Mouse (Mus musculus): ENCODE results near the gene Olfr212. TPM values are rescaled to one million over a fixed set of nuclear protein-coding genes. Genes with fewer than 3 reads are reported as not detected.
"Not testable (repeated sequence)": the region's sequence is repeated elsewhere in the genome, so short reads cannot be mapped to it uniquely, and the experiment has no call there.

The Olfr212 gene
- polyA plus RNA-seq, 1 experiment from 2014 or later = 0.04 TPM

DNA sequence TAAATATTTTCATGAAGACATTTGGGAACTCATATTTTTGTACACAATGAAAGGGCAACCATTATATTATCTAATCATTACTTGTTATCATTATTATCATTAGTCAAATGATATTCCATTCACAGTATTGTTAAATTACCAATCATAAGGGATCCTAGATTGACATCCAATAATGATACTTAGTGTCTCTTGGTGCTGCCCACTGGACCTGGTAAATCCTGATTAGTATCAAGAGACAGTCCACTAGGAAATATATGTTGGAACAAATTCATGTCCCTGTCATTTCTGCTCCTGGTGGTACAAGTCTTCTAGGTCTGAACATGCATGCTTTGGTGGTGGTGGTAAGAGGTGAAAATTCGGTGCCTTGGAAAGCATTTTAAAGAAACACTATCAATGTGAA lies 31.8 kb downstream of the Olfr212 start, which contains the start of gene Olfr213:
Olfr213 (plus strand) TSS at position 301 of the 400 bp plus-strand sequence.
- no peak within 1 kb of the TSS for H3K4me3 ChIP-seq
- 97% methylated on average over 1 of the region's 1 CpGs for WGBS
- no peak for ATAC-seq (replicated peaks; ENCODE audit: insufficient number of reproducible peaks, insufficient read depth, low FRiP score, low read depth)
- H3K4me1 ChIP-seq (replicated peaks) = no peaks in the 10 kb centered on the region
- no peaks in the 10 kb centered on the region for H3K36me3 ChIP-seq
- no peak within 1 kb of the TSS for H3K27ac ChIP-seq
- no peak within 1 kb of the TSS for H3K9ac ChIP-seq
- H3K27me3 ChIP-seq = no peaks in the 10 kb centered on the region
- no peak within 1 kb of the TSS for H3K4me2 ChIP-seq
- H3K9me3 ChIP-seq (replicated peaks) = no peaks in the 10 kb centered on the region

GRCm38 (mm10) chr6:116542500-116542899 lies 36.2 kb downstream of the Olfr212 start:
- H3K4me1 ChIP-seq (replicated peaks) = no peaks in the 10 kb centered on the region
- 79% methylated on average over 2 of the region's 2 CpGs for WGBS
- no peak for ATAC-seq (replicated peaks; ENCODE audit: insufficient number of reproducible peaks, insufficient read depth, low FRiP score, low read depth)

GRCm38 (mm10) chr6:116550841-116551240 lies 44.5 kb downstream of the Olfr212 start, which contains the start of gene Gm5580:
Gm5580 (plus strand) TSS chr6:116551141.
- not testable (repeated sequence) for ATAC-seq (replicated peaks; ENCODE audit: insufficient number of reproducible peaks, insufficient read depth, low FRiP score, low read depth); H3K36me3 ChIP-seq; H3K4me1 ChIP-seq (replicated peaks); H3K4me3 ChIP-seq; H3K9ac ChIP-seq; H3K27ac ChIP-seq; H3K4me2 ChIP-seq; H3K27me3 ChIP-seq; H3K9me3 ChIP-seq (replicated peaks)
- 92% methylated on average over 11 of the region's 11 CpGs for WGBS

More at GRCm38 (mm10) chr6:116542500-116542899, 36.2 kb downstream of the Olfr212 start:
- H3K27ac ChIP-seq = no peak overlapping the region
- H3K9me3 ChIP-seq (replicated peaks) = no peaks in the 10 kb centered on the region
- H3K27me3 ChIP-seq = no peaks in the 10 kb centered on the region
- H3K4me2 ChIP-seq = no peak overlapping the region
- no peak overlapping the region for H3K4me3 ChIP-seq
- no peaks in the 10 kb centered on the region for H3K36me3 ChIP-seq
- no peak overlapping the region for H3K9ac ChIP-seq

DNA sequence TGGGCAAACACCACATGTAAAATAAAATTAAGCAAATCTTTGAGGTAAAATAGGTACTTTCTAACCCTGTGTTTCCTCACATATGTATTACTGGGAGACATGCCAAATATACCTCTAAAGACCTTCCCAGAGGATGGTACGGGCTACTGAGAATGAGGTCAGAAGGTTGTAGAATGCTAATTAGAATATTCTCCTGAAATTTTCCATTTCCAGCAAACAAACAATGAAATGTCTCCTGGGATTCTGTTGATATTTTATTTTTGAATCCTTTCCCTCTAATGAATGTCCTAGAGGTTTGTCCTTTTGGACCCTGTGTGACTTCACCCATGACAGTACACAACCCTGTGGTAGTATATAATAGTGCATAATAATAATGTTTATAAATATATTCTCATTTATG lies 47.6 kb downstream of the Olfr212 start, which contains the start of gene Olfr214:
Olfr214 (plus strand) TSS at position 301 of the 400 bp plus-strand sequence.
- no peaks in the 10 kb centered on the region for H3K4me1 ChIP-seq (replicated peaks)
- H3K4me2 ChIP-seq = no peak within 1 kb of the TSS
- ATAC-seq (replicated peaks; ENCODE audit: insufficient number of reproducible peaks, insufficient read depth, low FRiP score, low read depth) = no peak
- WGBS = 77% methylated on average over 1 of the region's 1 CpGs
- no peak within 1 kb of the TSS for H3K4me3 ChIP-seq
- no peaks in the 10 kb centered on the region for H3K27me3 ChIP-seq
- H3K36me3 ChIP-seq = no peaks in the 10 kb centered on the region
- H3K9ac ChIP-seq = no peak within 1 kb of the TSS
- H3K9me3 ChIP-seq (replicated peaks) = no peaks in the 10 kb centered on the region
- H3K27ac ChIP-seq = no peak within 1 kb of the TSS

DNA sequence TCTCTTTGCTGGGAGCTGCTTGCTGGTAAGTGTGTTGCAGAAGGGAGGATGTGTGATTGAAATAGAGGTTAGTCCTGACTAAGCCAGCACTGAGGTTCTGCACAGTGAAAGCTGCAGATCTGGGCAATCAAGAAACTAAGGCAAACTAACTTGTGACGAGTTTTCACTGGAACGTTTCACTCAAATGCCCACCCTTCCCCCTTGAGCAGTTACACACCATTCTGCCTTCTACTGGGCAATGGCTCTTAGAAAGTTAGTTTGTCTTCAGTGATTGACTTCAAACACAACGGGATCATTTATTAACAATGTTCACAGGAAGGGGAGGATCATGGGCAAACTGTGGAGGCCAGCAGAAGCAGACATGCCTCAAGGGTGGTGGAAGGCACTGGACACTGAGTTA lies 48.6 kb downstream of the Olfr212 start:
- no peaks in the 10 kb centered on the region for H3K27me3 ChIP-seq
- WGBS = 61% methylated on average over 3 of the region's 3 CpGs

More for the DNA sequence above, 48.6 kb downstream of the Olfr212 start:
- Histone ChIP-seq H3K9me3 (replicated peaks) (no peaks in the 10 kb centered on the region), H3K4me1 (replicated peaks) (no peaks in the 10 kb centered on the region), H3K27ac (no peak overlapping the region), H3K36me3 (no peaks in the 10 kb centered on the region), H3K4me3 (no peak overlapping the region), H3K4me2 (no peak overlapping the region), H3K9ac (no peak overlapping the region)
- ATAC-seq (replicated peaks; ENCODE audit: insufficient number of reproducible peaks, insufficient read depth, low FRiP score, low read depth) = no peak

Other genes starting within 250 kb of the Olfr212 start
- 2.8 and 3.0 TPM in 2 replicates for gene Zfand4, start 242.3 kb upstream of the Olfr212 start, polyA plus RNA-seq (2015; fragmentation: Nextera tagmentation; extraction: Ambion mirVana)
- gene March8, start 168.5 kb upstream of the Olfr212 start, polyA plus RNA-seq (2015; fragmentation: Nextera tagmentation; extraction: Ambion mirVana) = 21.8 and 26.0 TPM in 2 replicates
- gene Alox5, start 45.3 kb upstream of the Olfr212 start, polyA plus RNA-seq (2015; fragmentation: Nextera tagmentation; extraction: Ambion mirVana) = 2.3 and 2.4 TPM in 2 replicates
- gene Olfr211, start 17.4 kb upstream of the Olfr212 start, polyA plus RNA-seq (2015; fragmentation: Nextera tagmentation; extraction: Ambion mirVana) = not detected in 2 replicates
- not detected in 2 replicates for gene Olfr213, start 31.9 kb downstream of the Olfr212 start, polyA plus RNA-seq (2015; fragmentation: Nextera tagmentation; extraction: Ambion mirVana)
- 0.23 and 0.68 TPM in 2 replicates for gene Gm5580, start 44.6 kb downstream of the Olfr212 start, polyA plus RNA-seq (2015; fragmentation: Nextera tagmentation; extraction: Ambion mirVana)
- gene Olfr214, start 47.7 kb downstream of the Olfr212 start, polyA plus RNA-seq (2015; fragmentation: Nextera tagmentation; extraction: Ambion mirVana) = not detected in 2 replicates
- not detected in 2 replicates for gene Olfr215, start 77.7 kb downstream of the Olfr212 start, polyA plus RNA-seq (2015; fragmentation: Nextera tagmentation; extraction: Ambion mirVana)
- 74.8 and 81.6 TPM in 2 replicates for gene Zfp422, start 122.5 kb downstream of the Olfr212 start, polyA plus RNA-seq (2015; fragmentation: Nextera tagmentation; extraction: Ambion mirVana)
- 45.9 and 54.2 TPM in 2 replicates for gene Depp1, start 144.1 kb downstream of the Olfr212 start, polyA plus RNA-seq (2015; fragmentation: Nextera tagmentation; extraction: Ambion mirVana)
- 6.5 and 7.3 TPM in 2 replicates for gene Rassf4, start 167.4 kb downstream of the Olfr212 start, polyA plus RNA-seq (2015; fragmentation: Nextera tagmentation; extraction: Ambion mirVana)
- 0.04 and 0.08 TPM in 2 replicates for gene Tmem72, start 210.4 kb downstream of the Olfr212 start, polyA plus RNA-seq (2015; fragmentation: Nextera tagmentation; extraction: Ambion mirVana)